13 mouse cellular contexts compared by ENCODE assay signal in the genomic region with DNA sequence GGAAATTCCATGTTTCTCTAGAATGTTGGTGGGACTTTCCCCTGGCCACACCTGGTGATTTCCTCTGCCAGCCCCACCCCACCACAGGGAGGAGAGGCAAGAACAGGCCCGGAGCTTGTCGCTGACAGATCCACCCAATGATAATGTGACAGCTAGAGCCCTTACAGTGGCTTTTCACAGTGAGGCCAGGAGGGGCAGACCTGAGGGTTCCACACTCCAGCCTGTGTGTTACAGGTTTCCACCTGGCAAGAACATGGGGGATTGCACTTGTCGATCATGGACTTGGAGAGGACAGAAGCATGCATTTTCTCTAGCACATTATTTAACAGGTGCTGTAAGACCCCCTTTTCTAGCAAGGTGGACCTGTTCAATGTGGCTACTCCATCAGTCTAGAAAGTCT. TPM values are rescaled to one million over a fixed set of nuclear protein-coding genes. Genes with fewer than 3 reads are reported as not detected.
DNase-seq lines count a peak whose midpoint lies in the region; ATAC-seq and TF ChIP-seq lines count a peak whose summit lies in the region.
"Had no signal": no experiment of that assay in that cellular context is flagged by ENCODE, and none has a peak within 500 bp of the region (broad histone marks: within the 10 kb centered on the region; RNA-seq: fewer than 3 reads in every experiment).

No protein-coding gene starts in this region.

- ATAC-seq in hindbrain, postnatal 0 days: no peak
- ATAC-seq in hindbrain, embryonic 12.5 days (ENCODE audit: low FRiP score): no peak

- H3K4me2 ChIP-seq in hindbrain, postnatal 0 days (ENCODE audit: low read depth, low read length): no peak overlapping the region
- H3K4me2 ChIP-seq in hindbrain, embryonic 12.5 days (replicated peaks): no peak overlapping the region
- H3K4me2 ChIP-seq: hindbrain, embryonic 13.5 days; midbrain, embryonic 11.5 days had no signal

- no peaks in the 10 kb centered on the region for H3K36me3 ChIP-seq in hindbrain, postnatal 0 days (ENCODE audit: insufficient read depth, low read length)
- no peaks in the 10 kb centered on the region for H3K36me3 ChIP-seq in hindbrain, embryonic 12.5 days
- H3K36me3 ChIP-seq: hindbrain, embryonic 13.5 days had no signal

- H3K4me3 ChIP-seq in hindbrain, postnatal 0 days (ENCODE audit: low read length): no peak overlapping the region
- H3K4me3 ChIP-seq in hindbrain, embryonic 12.5 days: no peak overlapping the region
- H3K4me3 ChIP-seq: hindbrain, embryonic 13.5 days had no signal

- peak; percentile 28 for TF ChIP-seq CTCF in hindbrain, postnatal 0 days (IDR thresholded peaks at IDR 0.05; ENCODE audit: low read depth)

- no peaks in the 10 kb centered on the region for H3K4me1 ChIP-seq in hindbrain, postnatal 0 days (ENCODE audit: insufficient read depth, low read length)
- no peaks in the 10 kb centered on the region for H3K4me1 ChIP-seq in hindbrain, embryonic 12.5 days

- H3K27me3 ChIP-seq in hindbrain, postnatal 0 days (ENCODE audit: insufficient read depth, low read length): no peaks in the 10 kb centered on the region
- H3K27me3 ChIP-seq in hindbrain, embryonic 12.5 days: no peaks in the 10 kb centered on the region
- H3K27me3 ChIP-seq: hindbrain, embryonic 13.5 days had no signal

- no peaks in the 10 kb centered on the region for H3K9me3 ChIP-seq in hindbrain, postnatal 0 days (ENCODE audit: low read length)
- no peaks in the 10 kb centered on the region for H3K9me3 ChIP-seq in hindbrain, embryonic 12.5 days (replicated peaks)
- H3K9me3 ChIP-seq: hindbrain, embryonic 13.5 days had no signal

- WGBS in hindbrain, postnatal 0 days: 69% methylated on average over 3 of the region's 3 CpGs
- WGBS in hindbrain, embryonic 12.5 days: 61% methylated on average over 3 of the region's 3 CpGs
- WGBS in large intestine, adult 2 months: 20% methylated on average over 3 of the region's 3 CpGs

- DNase-seq in hindbrain, postnatal 0 days (ENCODE audit: low spot score): no peak
- DNase-seq in ES-CJ7 (ENCODE audit: low read depth, low spot score): peak; percentile 64
- peak; percentile 53 for DNase-seq in large intestine, adult 2 months (ENCODE audit: low read depth, low spot score)
- peak; percentile 23 to 41 for DNase-seq in thymus, adult 18-20 months
- no peak for DNase-seq in Muller cell, postnatal 12 days (ENCODE audit: inconsistent ontology term)
- no peak for DNase-seq in heart, postnatal 4 days
- no peak for DNase-seq in adrenal gland, postnatal 10 days
- DNase-seq: cerebellum, postnatal 14 days; lung, adult 2 months; right cerebral cortex, postnatal 4 days had no signal

- H3K9ac ChIP-seq in hindbrain, postnatal 0 days (replicated peaks; ENCODE audit: low read length): no peak overlapping the region
- no peak overlapping the region for H3K9ac ChIP-seq in hindbrain, embryonic 12.5 days
- H3K9ac ChIP-seq: hindbrain, embryonic 13.5 days had no signal

- no peak overlapping the region for H3K27ac ChIP-seq in hindbrain, postnatal 0 days
- H3K27ac ChIP-seq in hindbrain, embryonic 12.5 days: no peak overlapping the region
- H3K27ac ChIP-seq: hindbrain, embryonic 13.5 days had no signal

RNA-seq across cellular contexts. Expression of gene Ikbke, which starts 0.9 kb away (rescaled TPM):
- total RNA-seq in hindbrain, postnatal 0 days (2014; rRNA removed): 0.75 and 1.5 TPM in 2 replicates
- 1.2 TPM in 2 replicates for polyA plus RNA-seq in hindbrain, postnatal 0 days (2015; fragmentation: Nextera tagmentation; extraction: Ambion mirVana)
- polyA plus RNA-seq in hindbrain, embryonic 12.5 days (2016; fragmentation: Nextera tagmentation; extraction: Ambion mirVana): 1.8 and 2.6 TPM in 2 replicates
- 48.6 and 61.4 TPM in 2 replicates for polyA plus RNA-seq in large intestine, adult 2 months (2012; rRNA removed)
- 1 to 10 TPM; 2.9 to 3.0 TPM for total RNA-seq in heart, postnatal 4 days (2021)
- total RNA-seq in adrenal gland, postnatal 10 days (2021): 10 to 100 TPM in 1 of 2 experiments, 1 to 10 TPM in 1; 6.9 to 12.0 TPM

RNA-seq across cellular contexts. Expression of gene Rassf5, which starts 35.2 kb away (rescaled TPM):
- total RNA-seq in hindbrain, postnatal 0 days (2014; rRNA removed): 12.9 and 41.5 TPM in 2 replicates
- 8.1 and 8.3 TPM in 2 replicates for polyA plus RNA-seq in hindbrain, postnatal 0 days (2015; fragmentation: Nextera tagmentation; extraction: Ambion mirVana)
- polyA plus RNA-seq in hindbrain, embryonic 12.5 days (2016; fragmentation: Nextera tagmentation; extraction: Ambion mirVana): 1.8 and 2.4 TPM in 2 replicates
- 5.5 and 6.7 TPM in 2 replicates for polyA plus RNA-seq in large intestine, adult 2 months (2012; rRNA removed)
- 1 to 10 TPM; 4.4 to 4.5 TPM for total RNA-seq in heart, postnatal 4 days (2021)
- 10 to 100 TPM; 10.6 to 10.8 TPM for total RNA-seq in adrenal gland, postnatal 10 days (2021)

Comparison
In these comparisons a context has a peak if more than half of its experiments do, and no peak if none do; other contexts are left out.
1. DNase-seq: peak in ES-CJ7 (single experiment), large intestine, adult 2 months (single experiment) and thymus, adult 18-20 months (2 of 2); none in hindbrain, postnatal 0 days (single experiment), Muller cell, postnatal 12 days (single experiment), heart, postnatal 4 days (single experiment) and adrenal gland, postnatal 10 days (single experiment).